Mouse (Mus musculus) G1E (cell line): ENCODE measurements around the gene Col4a2.

Experiments used
- CTCF ChIP-seq: IDR thresholded peaks from 2 replicates; pipeline ENCODE4 v1.5.1; 2012; ENCODE audit warnings: low read depth, low read length, inconsistent platforms, mixed read lengths
- GATA1 ChIP-seq: IDR thresholded peaks from 2 replicates; pipeline ENCODE4 v1.6.1; 2012; ENCODE audit warnings: borderline replicate concordance, low read length, inconsistent platforms, mixed read lengths
- TAL1 ChIP-seq: conservative IDR thresholded peaks from 2 replicates; pipeline ENCODE4 v1.6.1; 2012; ENCODE audit warnings: low read depth, low read length, inconsistent platforms, mixed read lengths

GRCm38 (mm10) chr8:11461847-11462246, 149.2 kb downstream of the Col4a2 start:
- no peak for TF ChIP-seq CTCF
- no peak for TF ChIP-seq TAL1
- no peak for TF ChIP-seq GATA1
